8 mouse cellular contexts compared by ENCODE assay signal in the genomic region with DNA sequence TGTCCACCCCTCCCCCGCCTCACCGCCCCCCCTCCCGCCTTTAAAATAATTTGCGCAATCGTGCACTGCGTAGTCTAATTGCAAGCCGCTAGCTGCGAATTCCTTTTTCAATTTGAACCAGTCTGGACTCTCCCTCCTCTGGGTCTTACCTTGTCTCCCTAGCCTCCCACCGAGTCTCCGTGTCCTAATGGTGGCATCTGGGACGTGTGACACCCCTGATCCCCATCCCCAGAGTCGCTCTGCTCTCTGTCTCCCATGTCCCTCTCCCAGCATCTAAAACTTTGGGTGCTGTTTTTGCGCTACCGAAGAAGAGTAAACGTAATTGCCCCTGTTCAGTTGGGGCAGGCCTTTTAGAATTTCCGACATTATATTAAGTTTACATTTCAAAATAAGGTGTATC. TPM values are rescaled to one million over a fixed set of nuclear protein-coding genes. Genes with fewer than 3 reads are reported as not detected.
A peak's percentile ranks its signal among the peaks of the same experiment; 100 is the strongest.
DNase-seq lines count a peak whose midpoint lies in the region; ATAC-seq and TF ChIP-seq lines count a peak whose summit lies in the region.

No protein-coding gene starts in this region.

- H3K4me3 ChIP-seq in heart, embryonic 16.5 days (ENCODE audit: low read length): peak overlapping the region; percentile 44
- H3K4me3 ChIP-seq in liver, postnatal 0 days (ENCODE audit: low read depth, low read length): peak overlapping the region; percentile 36

- H3K9me3 ChIP-seq in heart, embryonic 16.5 days (replicated peaks; ENCODE audit: control insufficient read depth, low read length): no peaks in the 10 kb centered on the region
- no peaks in the 10 kb centered on the region for H3K9me3 ChIP-seq in liver, postnatal 0 days (ENCODE audit: low read length)

- TF ChIP-seq EP300 in liver, postnatal 0 days (IDR thresholded peaks at IDR 0.05; ENCODE audit: low read depth): no peak

- no peaks in the 10 kb centered on the region for H3K36me3 ChIP-seq in heart, embryonic 16.5 days (ENCODE audit: control insufficient read depth, insufficient read depth)
- H3K36me3 ChIP-seq in liver, postnatal 0 days (replicated peaks; ENCODE audit: insufficient read depth, low read length): no peaks in the 10 kb centered on the region

- no peak overlapping the region for H3K27ac ChIP-seq in heart, embryonic 16.5 days (ENCODE audit: low read length)
- H3K27ac ChIP-seq in liver, postnatal 0 days (ENCODE audit: low read depth): no peak overlapping the region

- H3K4me1 ChIP-seq in heart, embryonic 16.5 days (ENCODE audit: control insufficient read depth, insufficient read depth, low read length): peaks cover 8% of the 10 kb centered on the region
- peaks cover 21% of the 10 kb centered on the region for H3K4me1 ChIP-seq in liver, postnatal 0 days (ENCODE audit: insufficient read depth)

- WGBS in heart, embryonic 16.5 days: 2% methylated on average over 16 of the region's 16 CpGs
- 2% methylated on average over 16 of the region's 16 CpGs for WGBS in liver, postnatal 0 days (ENCODE audit: insufficient replicate concordance)

- DNase-seq in B cell, adult 2 months: peak; percentile 20 to 30
- DNase-seq in CD4-positive helper T cell, adult 2 months (ENCODE audit: low read depth, low spot score): peak; percentile 12
- no peak for DNase-seq in liver, postnatal 0 days
- DNase-seq in left cerebral cortex, adult 9 months (ENCODE audit: low spot score in 2 of 2): no peak
- DNase-seq in testis, postnatal 10 days (ENCODE audit: low spot score): no peak
- DNase-seq in right cerebral cortex, postnatal 10 days (ENCODE audit: low spot score in 2 of 2): no peak
- no peak for DNase-seq in T-cell, adult 2 months (ENCODE audit: low spot score)

- peak overlapping the region; percentile 63 for H3K4me2 ChIP-seq in heart, embryonic 16.5 days (ENCODE audit: low read depth, low read length)
- H3K4me2 ChIP-seq in liver, postnatal 0 days (ENCODE audit: low read depth, low read length): peak overlapping the region; percentile 71

- H3K9ac ChIP-seq in heart, embryonic 16.5 days (ENCODE audit: low read length): no peak overlapping the region
- H3K9ac ChIP-seq in liver, postnatal 0 days (replicated peaks): no peak overlapping the region

- H3K27me3 ChIP-seq in heart, embryonic 16.5 days (ENCODE audit: control insufficient read depth, insufficient read depth, low read length): peaks cover 36% of the 10 kb centered on the region
- H3K27me3 ChIP-seq in liver, postnatal 0 days (ENCODE audit: insufficient read depth, low read length): peaks cover 38% of the 10 kb centered on the region

- no peak for TF ChIP-seq CTCF in liver, postnatal 0 days (IDR thresholded peaks at IDR 0.05; ENCODE audit: low read depth)

- no peak for ATAC-seq in heart, embryonic 16.5 days (replicated peaks; ENCODE audit: extremely low read depth, insufficient read depth, low FRiP score)
- no peak for ATAC-seq in liver, postnatal 0 days

RNA-seq across cellular contexts. Expression of gene Prdm1, which starts 0.7 kb away (rescaled TPM):
- 0.98 and 1.3 TPM in 2 replicates for polyA plus RNA-seq in heart, embryonic 16.5 days (2015; fragmentation: Nextera tagmentation; extraction: Ambion mirVana)
- 0.15 and 0.20 TPM in 2 replicates for polyA plus RNA-seq in liver, postnatal 0 days (2015; fragmentation: Nextera tagmentation; extraction: Ambion mirVana)

Comparison
In these comparisons a context has a peak if more than half of its experiments do, and no peak if none do; other contexts are left out.
1. DNase-seq: peak in B cell, adult 2 months (2 of 2) and CD4-positive helper T cell, adult 2 months (single experiment); none in liver, postnatal 0 days (single experiment), left cerebral cortex, adult 9 months (0 of 2), testis, postnatal 10 days (single experiment), right cerebral cortex, postnatal 10 days (0 of 2) and T-cell, adult 2 months (single experiment).